Mouse (Mus musculus) E14TG2a.4 (cell line): ENCODE results near the gene Kcnj5.

Experiments
- H3K27me3 ChIP-seq: 2 replicates; pipeline ENCODE4 v1.6.1; 2014; ENCODE audit warnings: low read length, control low read depth; ENCODE audit not compliant: insufficient read depth
- H3K36me3 ChIP-seq: 2 replicates; pipeline ENCODE4 v1.6.1; 2014; ENCODE audit warnings: low read length, control low read depth; ENCODE audit not compliant: insufficient read depth
- H3K4me1 ChIP-seq: replicated peaks from 2 replicates; pipeline ENCODE4 v1.6.1; 2014; ENCODE audit warnings: low read depth, low read length, control low read depth
- H3K4me3 ChIP-seq: replicated peaks from 2 replicates; pipeline ENCODE4 v1.5.1; 2014; ENCODE audit warnings: mild to moderate bottlenecking, low read length
- H3K9me3 ChIP-seq: 2 replicates; pipeline ENCODE4 v1.6.1; 2014; ENCODE audit warnings: low read length, control low read depth
- CTCF ChIP-seq: conservative IDR thresholded peaks from 2 replicates; pipeline ENCODE4 v1.5.1; 2014; ENCODE audit warnings: low read length
- NANOG ChIP-seq: IDR thresholded peaks from 2 replicates; pipeline ENCODE4 v1.6.1; 2014; ENCODE audit warnings: borderline replicate concordance, low read length, mixed read lengths
- POU5F1 ChIP-seq: IDR thresholded peaks from 2 replicates; pipeline ENCODE4 v1.6.1; 2014; ENCODE audit warnings: low read length, borderline replicate concordance

The Kcnj5 gene

GRCm38 (mm10) chr9:32372202-32372601 is 28.1 kb upstream of the Kcnj5 start, which contains the start of gene Kcnj1:
Gene Kcnj1 (plus strand): TSS chr9:32372493.
- peaks cover 38% of the 10 kb centered on the region for H3K4me1 ChIP-seq
- TF ChIP-seq POU5F1 (no peak), NANOG (no peak), CTCF (no peak)
- no peak within 1 kb of the TSS for H3K4me3 ChIP-seq
- peaks cover 23% of the 10 kb centered on the region for H3K27me3 ChIP-seq
- H3K9me3 ChIP-seq, result no peaks in the 10 kb centered on the region
- H3K36me3 ChIP-seq, result no peaks in the 10 kb centered on the region

- Histone ChIP-seq H3K36me3 (no peaks in the 10 kb centered on the region), H3K27me3 (peaks cover 4% of the 10 kb centered on the region; the same call in 1 of the 2 replicates), H3K4me1 (peaks cover 34% of the 10 kb centered on the region), H3K4me3 (peak overlapping the region; percentile 18), H3K9me3 (peaks cover 4% of the 10 kb centered on the region)
- TF ChIP-seq POU5F1 (no peak), NANOG (no peak), CTCF (no peak)
Observed at GRCm38 (mm10) chr9:32369388-32369787, 25.2 kb upstream of the Kcnj5 start.

- Histone ChIP-seq H3K27me3 (no peaks in the 10 kb centered on the region), H3K36me3 (no peaks in the 10 kb centered on the region), H3K4me3 (peak overlapping the region; percentile 18), H3K4me1 (peaks cover 34% of the 10 kb centered on the region), H3K9me3 (peaks cover 4% of the 10 kb centered on the region)
- TF ChIP-seq POU5F1 (no peak), CTCF (no peak), NANOG (no peak)
Observed at GRCm38 (mm10) chr9:32368812-32369211, 24.7 kb upstream of the Kcnj5 start.

- TF ChIP-seq POU5F1 (no peak), CTCF (no peak), NANOG (no peak)
- Histone ChIP-seq H3K4me1 (peaks cover 18% of the 10 kb centered on the region), H3K9me3 (peaks cover 7% of the 10 kb centered on the region; the same call in 1 of the 2 replicates), H3K4me3 (no peak overlapping the region), H3K36me3 (no peaks in the 10 kb centered on the region), H3K27me3 (no peaks in the 10 kb centered on the region)
Observed at GRCm38 (mm10) chr9:32360770-32361169, 16.6 kb upstream of the Kcnj5 start.

GRCm38 (mm10) chr9:32350332-32350731 is 6.2 kb upstream of the Kcnj5 start:
- Histone ChIP-seq H3K27me3 (peaks cover 46% of the 10 kb centered on the region), H3K4me3 (no peak overlapping the region), H3K9me3 (no peaks in the 10 kb centered on the region), H3K36me3 (no peaks in the 10 kb centered on the region), H3K4me1 (peaks cover 32% of the 10 kb centered on the region)
- no peak for TF ChIP-seq NANOG
- TF ChIP-seq CTCF, result peak; percentile 64
- no peak for TF ChIP-seq POU5F1

- H3K9me3 ChIP-seq, result no peaks in the 10 kb centered on the region
- H3K4me3 ChIP-seq, result no peak overlapping the region
- peaks cover 41% of the 10 kb centered on the region for H3K4me1 ChIP-seq
- H3K27me3 ChIP-seq, result peaks cover 56% of the 10 kb centered on the region
- TF ChIP-seq CTCF, result no peak
- no peak for TF ChIP-seq NANOG
- TF ChIP-seq POU5F1, result no peak
- no peaks in the 10 kb centered on the region for H3K36me3 ChIP-seq
Observed at GRCm38 (mm10) chr9:32349344-32349743, 5.2 kb upstream of the Kcnj5 start.

- H3K27me3 ChIP-seq, result peaks cover 67% of the 10 kb centered on the region
- no peaks in the 10 kb centered on the region for H3K36me3 ChIP-seq
- TF ChIP-seq POU5F1 (no peak), NANOG (no peak), CTCF (no peak)
- no peaks in the 10 kb centered on the region for H3K9me3 ChIP-seq
- H3K4me1 ChIP-seq, result peaks cover 52% of the 10 kb centered on the region
- no peak overlapping the region for H3K4me3 ChIP-seq
Observed at GRCm38 (mm10) chr9:32348096-32348495, 3.9 kb upstream of the Kcnj5 start.

- Histone ChIP-seq H3K4me3 (peak overlapping the region; percentile 72), H3K27me3 (peaks cover 87% of the 10 kb centered on the region), H3K36me3 (no peaks in the 10 kb centered on the region), H3K9me3 (no peaks in the 10 kb centered on the region), H3K4me1 (peaks cover 49% of the 10 kb centered on the region)
- TF ChIP-seq CTCF (no peak), NANOG (no peak), POU5F1 (no peak)
Observed at GRCm38 (mm10) chr9:32344489-32344888, 339 bp upstream of the Kcnj5 start.

GRCm38 (mm10) chr9:32342929-32343328 is 1.2 kb downstream of the Kcnj5 start:
- H3K27me3 ChIP-seq, result peaks cover 77% of the 10 kb centered on the region
- H3K36me3 ChIP-seq, result no peaks in the 10 kb centered on the region
- no peaks in the 10 kb centered on the region for H3K9me3 ChIP-seq
- TF ChIP-seq POU5F1 (no peak), CTCF (no peak), NANOG (no peak)
- no peak overlapping the region for H3K4me3 ChIP-seq
- peaks cover 36% of the 10 kb centered on the region for H3K4me1 ChIP-seq

GRCm38 (mm10) chr9:32340831-32341230 is 3.3 kb downstream of the Kcnj5 start:
- TF ChIP-seq NANOG (no peak), CTCF (no peak), POU5F1 (no peak)
- Histone ChIP-seq H3K27me3 (peaks cover 59% of the 10 kb centered on the region), H3K4me1 (peaks cover 25% of the 10 kb centered on the region), H3K36me3 (no peaks in the 10 kb centered on the region), H3K4me3 (no peak overlapping the region), H3K9me3 (no peaks in the 10 kb centered on the region)
